Mouse (Mus musculus) limb, embryonic 13.5 days (tissue): ENCODE data around the gene Pxt1. TPM values are rescaled to one million over a fixed set of nuclear protein-coding genes. Genes with fewer than 3 reads are reported as not detected.

ENCODE experiments used
- polyA plus RNA-seq: library from polyadenylated mRNA; unstranded; fragments of >200 nt; fragmentation: Nextera tagmentation; extraction: Ambion mirVana; gene quantifications from 2 replicates; pipeline ENCODE4 v1.2.1, GENCODE M21; 2015

Pxt1 gene
- polyA plus RNA-seq, 1 experiment from 2014 or later, result not detected

Other genes starting within 250 kb of the Pxt1 start
- 3.2 and 3.7 TPM in 2 replicates for gene AC170998.1, start 217.8 kb downstream of the Pxt1 start, polyA plus RNA-seq
- 29.0 and 29.8 TPM in 2 replicates for gene Mapk13, start 174.5 kb downstream of the Pxt1 start, polyA plus RNA-seq
- 11.3 and 11.8 TPM in 2 replicates for gene Brpf3, start 142.8 kb downstream of the Pxt1 start, polyA plus RNA-seq
- gene Pnpla1, start 85.4 kb downstream of the Pxt1 start, polyA plus RNA-seq, result 0.38 and 0.53 TPM in 2 replicates
- 0.27 and 0.36 TPM in 2 replicates for gene 4930539E08Rik, start 28.5 kb downstream of the Pxt1 start, polyA plus RNA-seq
- 105 and 120 TPM in 2 replicates for gene Kctd20, start 8.1 kb upstream of the Pxt1 start, polyA plus RNA-seq
- 119 and 120 TPM in 2 replicates for gene Stk38, start 64.2 kb upstream of the Pxt1 start, polyA plus RNA-seq
- 694 and 714 TPM in 2 replicates for gene Srsf3, start 88.8 kb upstream of the Pxt1 start, polyA plus RNA-seq
- 91.0 and 92.1 TPM in 2 replicates for gene Cdkn1a, start 147.1 kb upstream of the Pxt1 start, polyA plus RNA-seq
- gene Rab44, start 170.3 kb upstream of the Pxt1 start, polyA plus RNA-seq, result 0.34 and 0.80 TPM in 2 replicates